Mouse (Mus musculus) MEL (cell line): Measurements from ENCODE around the gene Pla2g2c. TPM values are rescaled to one million over a fixed set of nuclear protein-coding genes. Genes with fewer than 3 reads are reported as not detected.

ENCODE experiments used
- DNase-seq: peaks from one replicate; pipeline ENCODE4 v3.0.0; 2011; ENCODE audit warnings: low read depth, low spot score
- H3K27ac ChIP-seq: 2 replicates; pipeline ENCODE4 v1.5.1; 2012; ENCODE audit warnings: low read depth, mild to moderate bottlenecking, control low read depth, low read length, moderate library complexity; ENCODE audit not compliant: control insufficient read depth
- H3K27me3 ChIP-seq, 2 experiments: fragments of 150-350 bp in 1 of 2; sonication (generic) in 1 of 2; 2 replicates each; pipeline ENCODE4 v1.6.1; 2012; ENCODE audit warnings: low read length in 2 of 2, mild to moderate bottlenecking in 2 of 2, improper control_type of control experiment in 1 of 2, moderate library complexity in 1 of 2; ENCODE audit not compliant: insufficient read depth in 2 of 2, control insufficient read depth in 1 of 2
- H3K36me3 ChIP-seq, 2 experiments: 2 replicates each; pipeline ENCODE4 v1.6.1; 2012 to 2014; ENCODE audit warnings: low read length in 2 of 2, improper control_type of control experiment in 1 of 2, inconsistent platforms in 1 of 2, mild to moderate bottlenecking in 1 of 2; ENCODE audit not compliant: insufficient read depth in 2 of 2, control insufficient read depth in 1 of 2
- H3K4me1 ChIP-seq, 2 experiments: fragments of 150-350 bp in 1 of 2; sonication (generic) in 1 of 2; 2 replicates each; pipeline ENCODE4 v1.6.1; 2012; ENCODE audit warnings: low read length in 2 of 2, improper control_type of control experiment in 1 of 2, mild to moderate bottlenecking in 1 of 2; ENCODE audit not compliant: insufficient read depth in 2 of 2, control insufficient read depth in 1 of 2
- H3K4me3 ChIP-seq, 2 experiments: fragments of 150-350 bp in 1 of 2; sonication (generic) in 1 of 2; 2 replicates each; pipeline ENCODE4 v1.5.1; 2012; ENCODE audit warnings: low read depth in 2 of 2, low read length in 2 of 2, mild to moderate bottlenecking in 2 of 2, moderate library complexity in 2 of 2, control low read depth in 1 of 2, improper control_type of control experiment in 1 of 2; ENCODE audit not compliant: control insufficient read depth in 1 of 2, insufficient read depth in 1 of 2
- H3K79me2 ChIP-seq: 2 replicates; pipeline ENCODE4 v1.6.1; 2012; ENCODE audit warnings: mild to moderate bottlenecking, low read length, moderate library complexity; ENCODE audit not compliant: control insufficient read depth, poor library complexity, insufficient read depth
- H3K9ac ChIP-seq: 2 replicates; pipeline ENCODE4 v1.6.1; 2012; ENCODE audit warnings: low read depth, mild to moderate bottlenecking, control low read depth, low read length, moderate library complexity; ENCODE audit not compliant: control insufficient read depth, poor library complexity, severe bottlenecking
- H3K9me3 ChIP-seq: fragments of 150-350 bp; sonication (generic); replicated peaks from 2 replicates; pipeline ENCODE4 v1.6.1; 2012; ENCODE audit warnings: mild to moderate bottlenecking, low read length, improper control_type of control experiment, moderate library complexity; ENCODE audit not compliant: insufficient read depth
- ELF1 ChIP-seq: IDR thresholded peaks from 2 replicates; pipeline ENCODE4 v1.6.1; 2014; ENCODE audit warnings: low read depth, mild to moderate bottlenecking, inconsistent platforms, low read length, improper control_type of control experiment, moderate library complexity
- EP300 ChIP-seq, 2 experiments: IDR thresholded peaks; 2 replicates each; pipeline ENCODE4 v1.6.1; 2011; ENCODE audit warnings: improper control_type of control experiment in 2 of 2, low read length in 2 of 2, low read depth in 1 of 2, mild to moderate bottlenecking in 1 of 2
- GATA1 ChIP-seq: IDR thresholded peaks from 2 replicates; pipeline ENCODE4 v1.6.1; 2011; ENCODE audit warnings: low read depth, low read length, improper control_type of control experiment
- HCFC1 ChIP-seq: IDR thresholded peaks from 2 replicates; pipeline ENCODE4 v1.6.1; 2012; ENCODE audit warnings: low read depth, mild to moderate bottlenecking, inconsistent platforms, low read length, improper control_type of control experiment, moderate library complexity
- KAT2A ChIP-seq: conservative IDR thresholded peaks from 2 replicates; pipeline ENCODE4 v1.6.1; 2012; ENCODE audit warnings: low read depth, low read length, improper control_type of control experiment, inconsistent platforms
- MAFK ChIP-seq: IDR thresholded peaks from 2 replicates; pipeline ENCODE4 v1.6.1; 2011; ENCODE audit warnings: low read depth, mild to moderate bottlenecking, low read length, improper control_type of control experiment, borderline replicate concordance
- MYB ChIP-seq: IDR thresholded peaks from 2 replicates; pipeline ENCODE4 v1.6.1; 2011; ENCODE audit warnings: mild to moderate bottlenecking, low read depth, low read length, improper control_type of control experiment
- MYC ChIP-seq: IDR thresholded peaks from 2 replicates; pipeline ENCODE4 v1.6.1; 2011; ENCODE audit warnings: low read depth, mild to moderate bottlenecking, low read length, improper control_type of control experiment, moderate library complexity
- NELFE ChIP-seq: IDR thresholded peaks from 2 replicates; pipeline ENCODE4 v1.6.1; 2011; ENCODE audit warnings: low read depth, low read length, improper control_type of control experiment
- POLR2A ChIP-seq, 2 experiments: IDR thresholded peaks; 2 replicates each; pipeline ENCODE4 v1.6.1; 2011 to 2012; ENCODE audit warnings: low read length in 2 of 2, mild to moderate bottlenecking in 2 of 2, control low read depth in 1 of 2, improper control_type of control experiment in 1 of 2, low read depth in 1 of 2, moderate library complexity in 1 of 2; ENCODE audit not compliant: control insufficient read depth in 1 of 2, insufficient read depth in 1 of 2, poor library complexity in 1 of 2
- POLR2AphosphoS5 ChIP-seq: IDR thresholded peaks from 2 replicates; pipeline ENCODE4 v1.6.1; 2012; ENCODE audit warnings: low read depth, borderline replicate concordance, mild to moderate bottlenecking, inconsistent platforms, low read length, moderate library complexity, mixed read lengths
- RAD21 ChIP-seq: IDR thresholded peaks from 2 replicates; pipeline ENCODE4 v1.6.1; 2011; ENCODE audit warnings: mild to moderate bottlenecking, low read depth, low read length, improper control_type of control experiment
- RCOR1 ChIP-seq: IDR thresholded peaks from 2 replicates; pipeline ENCODE4 v1.6.1; 2012; ENCODE audit warnings: low read depth, mild to moderate bottlenecking, inconsistent platforms, low read length, improper control_type of control experiment
- SIN3A ChIP-seq: IDR thresholded peaks from 2 replicates; pipeline ENCODE4 v1.6.1; 2012; ENCODE audit warnings: low read length, improper control_type of control experiment, inconsistent platforms
- TAL1 ChIP-seq: IDR thresholded peaks from 2 replicates; pipeline ENCODE4 v1.6.1; 2012; ENCODE audit warnings: mild to moderate bottlenecking, inconsistent platforms, low read length, moderate library complexity, mixed read lengths
- TBP ChIP-seq: IDR thresholded peaks from 2 replicates; pipeline ENCODE4 v1.8.0; 2011; ENCODE audit warnings: low read depth, low read length, improper control_type of control experiment
- UBTF ChIP-seq: IDR thresholded peaks from 2 replicates; pipeline ENCODE4 v1.6.1; 2012; ENCODE audit warnings: low read depth, mild to moderate bottlenecking, inconsistent platforms, low read length, improper control_type of control experiment, moderate library complexity, borderline replicate concordance; ENCODE audit not compliant: insufficient read depth
- USF1 ChIP-seq: IDR thresholded peaks from 2 replicates; pipeline ENCODE4 v1.6.1; 2014; ENCODE audit warnings: low read depth, mild to moderate bottlenecking, inconsistent platforms, low read length, improper control_type of control experiment, moderate library complexity
- ZC3H11A ChIP-seq: IDR thresholded peaks from 2 replicates; pipeline ENCODE4 v1.6.1; 2012; ENCODE audit warnings: low read depth, mild to moderate bottlenecking, inconsistent platforms, low read length, improper control_type of control experiment
- ZNF384 ChIP-seq: IDR thresholded peaks from 2 replicates; pipeline ENCODE4 v1.6.1; 2012; ENCODE audit warnings: low read depth, mild to moderate bottlenecking, inconsistent platforms, low read length, improper control_type of control experiment
- polyA plus RNA-seq, 2 experiments: library from polyadenylated mRNA; stranded (reverse) in 1 of 2; unstranded in 1 of 2; fragments of >175 nt in 1 of 2; fragments of >200 nt in 1 of 2; gene quantifications; 2 replicates each; pipeline versions ENCODE4 v1.2.1 to v1.2.4; 2012; ENCODE audit warnings: low replicate concordance in 2 of 2, low read depth in 1 of 2; ENCODE audit not compliant: insufficient read length in 2 of 2, insufficient read depth in 1 of 2, missing spikeins in 1 of 2
- total RNA-seq: library from RNA; depleted of rRNA; stranded (reverse); fragments of 300-350 nt; gene quantifications from 2 replicates; pipeline ENCODE4 v1.2.3, GENCODE M21; 2012

Pla2g2c gene
- total and polyA plus RNA-seq, 3 experiments, result not detected

DNA sequence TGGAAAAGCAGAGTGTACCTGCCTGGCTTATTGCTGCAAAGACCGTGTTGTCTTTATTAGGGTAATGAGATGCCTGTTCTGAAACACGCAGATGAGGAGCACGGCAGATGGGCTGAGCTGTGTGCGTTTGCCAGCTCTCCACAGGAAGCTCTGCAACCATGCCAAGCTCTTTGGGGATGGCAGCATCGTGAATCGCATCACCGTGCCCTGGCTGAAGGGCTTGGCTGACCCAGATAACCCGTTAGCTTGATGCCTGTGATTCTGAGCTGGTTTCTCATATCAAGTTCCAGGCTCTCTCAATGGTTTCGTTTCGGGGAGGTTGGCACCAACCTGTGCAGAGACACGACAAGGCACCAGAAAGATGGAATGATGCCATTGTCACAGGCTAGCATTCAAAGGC is 14.0 kb upstream of the Pla2g2c start:
- no peak overlapping the region for H3K4me3 ChIP-seq
- no peak overlapping the region for H3K9ac ChIP-seq
- no peaks in the 10 kb centered on the region for H3K27me3 ChIP-seq
- H3K36me3 ChIP-seq, result no peaks in the 10 kb centered on the region
- no peaks in the 10 kb centered on the region for H3K4me1 ChIP-seq
- no peak overlapping the region for H3K27ac ChIP-seq
- H3K79me2 ChIP-seq, result no peaks in the 10 kb centered on the region
- no peaks in the 10 kb centered on the region for H3K9me3 ChIP-seq
- DNase-seq, result no peak
- TF ChIP-seq POLR2A (IDR thresholded peaks at IDR 0.05; ENCODE audit: control insufficient read depth in 1 of 2, insufficient read depth in 1 of 2, low read depth in 1 of 2, low read length in 2 of 2, poor library complexity in 1 of 2), result no peak
- TF ChIP-seq, all 39 proteins: peak for 0

- no peak overlapping the region for H3K4me3 ChIP-seq
- H3K79me2 ChIP-seq, result no peaks in the 10 kb centered on the region
- no peaks in the 10 kb centered on the region for H3K36me3 ChIP-seq
- H3K27ac ChIP-seq, result no peak overlapping the region
- DNase-seq, result no peak
- H3K4me1 ChIP-seq, result no peaks in the 10 kb centered on the region
- H3K27me3 ChIP-seq, result no peaks in the 10 kb centered on the region
- no peak overlapping the region for H3K9ac ChIP-seq
- H3K9me3 ChIP-seq, result no peaks in the 10 kb centered on the region
- TF ChIP-seq NELFE, result no peak
These were observed 13.4 kb upstream of the Pla2g2c start for GRCm38 (mm10) chr4:138711051-138711820.

DNA sequence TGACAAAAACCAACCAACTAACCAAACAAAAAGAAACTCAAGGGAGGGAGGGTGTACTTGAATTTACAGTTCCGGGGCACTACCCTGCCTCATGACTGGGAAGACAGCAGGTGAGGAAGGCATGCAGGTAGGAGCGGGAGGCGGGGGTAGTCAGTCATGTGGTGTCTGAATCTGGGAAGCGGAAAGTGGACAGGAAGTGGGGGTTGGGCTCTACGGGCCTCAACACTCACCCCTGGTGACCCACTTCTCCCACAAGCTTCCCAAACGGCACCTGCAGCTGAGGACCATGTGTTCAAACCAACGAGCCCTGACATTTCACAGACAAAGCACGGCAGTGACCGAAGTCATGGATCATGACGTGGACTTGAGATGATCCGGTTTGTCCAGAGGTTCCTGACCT is 12.5 kb upstream of the Pla2g2c start:
- Histone ChIP-seq H3K27me3 (no peaks in the 10 kb centered on the region), H3K9me3 (no peaks in the 10 kb centered on the region), H3K9ac (no peak overlapping the region), H3K36me3 (no peaks in the 10 kb centered on the region), H3K79me2 (no peaks in the 10 kb centered on the region), H3K4me1 (no peaks in the 10 kb centered on the region), H3K4me3 (no peak overlapping the region), H3K27ac (no peak overlapping the region)
- TF ChIP-seq KAT2A, result no peak
- no peak for TF ChIP-seq SIN3A
- no peak for TF ChIP-seq TBP
- no peak for TF ChIP-seq ELF1
- TF ChIP-seq POLR2AphosphoS5, result no peak
- no peak for TF ChIP-seq MYC
- no peak for TF ChIP-seq RCOR1
- no peak for TF ChIP-seq MAFK
- no peak for TF ChIP-seq RAD21
- TF ChIP-seq ZNF384, result no peak
- TF ChIP-seq ZC3H11A, result no peak
- no peak for TF ChIP-seq MYB
- TF ChIP-seq HCFC1, result no peak
- no peak for TF ChIP-seq UBTF
- TF ChIP-seq USF1, result no peak
- TF ChIP-seq TAL1, result no peak
- TF ChIP-seq EP300 (IDR thresholded peaks at IDR 0.05; ENCODE audit: low read depth in 1 of 2, low read length in 2 of 2), result no peak
- no peak for TF ChIP-seq GATA1
- DNase-seq, result no peak
